10 mouse cellular contexts compared by ENCODE assay signal in genomic region chr1:160149291-160149906, GRCm38 (mm10). TPM values are rescaled to one million over a fixed set of nuclear protein-coding genes. Genes with fewer than 3 reads are reported as not detected.
DNase-seq lines count a peak whose midpoint lies in the region; ATAC-seq lines count a peak whose summit lies in the region.
"Had no signal": no experiment of that assay in that cellular context is flagged by ENCODE, and none has a peak within 500 bp of the region (broad histone marks: within the 10 kb centered on the region; RNA-seq: fewer than 3 reads in every experiment).

No protein-coding gene starts in this region.

- no peaks in the 10 kb centered on the region for H3K27me3 ChIP-seq in forebrain, embryonic 13.5 days
- H3K27me3 ChIP-seq in forebrain, embryonic 10.5 days (ENCODE audit: poor library complexity, severe bottlenecking) = no peaks in the 10 kb centered on the region

- peak; percentile 78 for ATAC-seq in forebrain, embryonic 13.5 days

- H3K9ac ChIP-seq in forebrain, embryonic 13.5 days = no peak overlapping the region

- 64% methylated on average over 11 of the region's 11 CpGs for WGBS in forebrain, embryonic 13.5 days
- WGBS in forebrain, embryonic 10.5 days = 75% methylated on average over 11 of the region's 11 CpGs

- H3K9me3 ChIP-seq in forebrain, embryonic 13.5 days (replicated peaks) = no peaks in the 10 kb centered on the region
- no peaks in the 10 kb centered on the region for H3K9me3 ChIP-seq in forebrain, embryonic 10.5 days

- no peak overlapping the region for H3K4me2 ChIP-seq in forebrain, embryonic 13.5 days

- DNase-seq in forebrain, embryonic 10.5 days (ENCODE audit: extremely low spot score, low spot score) = no peak
- DNase-seq in frontal cortex, postnatal 14 days (ENCODE audit: low spot score in 2 of 2) = peak; percentile 17 to 26
- DNase-seq in layer of hippocampus, postnatal 14 days (ENCODE audit: low spot score in 2 of 2) = peak; percentile 43 to 57
- peak; percentile 45 to 56 for DNase-seq in right cerebral cortex, adult 2 months (ENCODE audit: low spot score in 2 of 2)
- DNase-seq in B cell, adult 2 months = no peak
- no peak for DNase-seq in heart, adult 11 months
- DNase-seq in gastrocnemius, postnatal 4 days (ENCODE audit: low spot score in 2 of 2) = no peak
- DNase-seq: kidney, postnatal 25 days; lung, adult 18-20 months had no signal

- H3K4me1 ChIP-seq in forebrain, embryonic 13.5 days = peaks cover 10% of the 10 kb centered on the region
- peaks cover 20% of the 10 kb centered on the region for H3K4me1 ChIP-seq in forebrain, embryonic 10.5 days

- no peak overlapping the region for H3K27ac ChIP-seq in forebrain, embryonic 13.5 days
- H3K27ac ChIP-seq in forebrain, embryonic 10.5 days = no peak overlapping the region

- H3K36me3 ChIP-seq in forebrain, embryonic 13.5 days (ENCODE audit: poor library complexity, severe bottlenecking) = no peaks in the 10 kb centered on the region
- H3K36me3 ChIP-seq in forebrain, embryonic 10.5 days (replicated peaks) = no peaks in the 10 kb centered on the region

- no peak overlapping the region for H3K4me3 ChIP-seq in forebrain, embryonic 13.5 days
- H3K4me3 ChIP-seq in forebrain, embryonic 10.5 days = no peak overlapping the region

RNA-seq across cellular contexts. Expression of gene Tnn, which starts 4.0 kb away (rescaled TPM):
- 0.04 TPM in 1 of 2 replicates, not detected in the other for polyA plus RNA-seq in forebrain, embryonic 13.5 days (2015; fragmentation: Nextera tagmentation; extraction: Ambion mirVana)
- polyA plus RNA-seq in forebrain, embryonic 10.5 days (2016; fragmentation: Nextera tagmentation; extraction: Ambion mirVana) = not detected in 2 replicates
- total RNA-seq in layer of hippocampus, postnatal 14 days (2021) = under 1 TPM in 1 of 2 experiments, not detected in 1; 0.14 TPM
- total RNA-seq in gastrocnemius, postnatal 4 days (2021) = under 1 TPM; 0.05 to 0.10 TPM

RNA-seq across cellular contexts. Expression of gene Mrps14, which starts 45.6 kb away (rescaled TPM):
- polyA plus RNA-seq in forebrain, embryonic 13.5 days (2015; fragmentation: Nextera tagmentation; extraction: Ambion mirVana) = 240 and 275 TPM in 2 replicates
- 240 and 251 TPM in 2 replicates for polyA plus RNA-seq in forebrain, embryonic 10.5 days (2016; fragmentation: Nextera tagmentation; extraction: Ambion mirVana)
- total RNA-seq in layer of hippocampus, postnatal 14 days (2021) = 10 to 100 TPM; 59.8 to 62.8 TPM
- 10 to 100 TPM; 77.8 to 83.5 TPM for total RNA-seq in gastrocnemius, postnatal 4 days (2021)

Comparison
In these comparisons a context has a peak if more than half of its experiments do, and no peak if none do; other contexts are left out.
1. DNase-seq: peak in frontal cortex, postnatal 14 days (2 of 2), layer of hippocampus, postnatal 14 days (2 of 2) and right cerebral cortex, adult 2 months (2 of 2); none in forebrain, embryonic 10.5 days (single experiment), B cell, adult 2 months (0 of 2), heart, adult 11 months (single experiment) and gastrocnemius, postnatal 4 days (0 of 2).